Mouse (Mus musculus) midbrain, embryonic 11.5 days (tissue): ENCODE measurements at regions not wholly inside any gene's neighbourhood (a gene's known extent, or its start where the extent isn't known, plus 50 kb on each side); places are given as distances from the start of the nearest gene placed in this dataset.
A peak's percentile ranks its signal among the peaks of the same experiment; 100 is the strongest.

Source experiments
- ATAC-seq: fragments of 200-750 bp; cut with Nextera tagmentation; 2 replicates; pipeline ENCODE4 v1.8.0; 2017; ENCODE audit warnings: moderate TSS enrichment, moderate library complexity; ENCODE audit not compliant: low FRiP score
- DNase-seq: peaks from one replicate; pipeline ENCODE4 v3.0.0; 2015; ENCODE audit warnings: low spot score; ENCODE audit errors: missing footprints
- H3K27ac ChIP-seq: fragments of 300-500 bp; sonication (generic); 2 replicates; pipeline ENCODE4 v1.5.1; 2014; ENCODE audit warnings: low read depth, low read length
- H3K27me3 ChIP-seq: fragments of 300-500 bp; sonication (generic); 2 replicates; pipeline ENCODE4 v1.6.1; 2014; ENCODE audit warnings: mild to moderate bottlenecking, low read length, moderate library complexity, mixed read lengths; ENCODE audit not compliant: control insufficient read depth, insufficient read depth
- H3K36me3 ChIP-seq: fragments of 300-500 bp; sonication (generic); 2 replicates; pipeline ENCODE4 v1.6.1; 2014; ENCODE audit warnings: mild to moderate bottlenecking, low read length, moderate library complexity, mixed read lengths; ENCODE audit not compliant: control insufficient read depth, insufficient read depth
- H3K4me1 ChIP-seq: fragments of 300-500 bp; sonication (generic); 2 replicates; pipeline ENCODE4 v1.6.1; 2014; ENCODE audit warnings: low read length; ENCODE audit not compliant: control insufficient read depth, insufficient read depth
- H3K4me2 ChIP-seq: fragments of 300-500 bp; sonication (generic); 2 replicates; pipeline ENCODE4 v1.6.1; 2014; ENCODE audit warnings: mild to moderate bottlenecking, moderate library complexity
- H3K4me3 ChIP-seq: fragments of 300-500 bp; sonication (generic); 2 replicates; pipeline ENCODE4 v1.5.1; 2014; ENCODE audit warnings: low read depth, low read length
- H3K9ac ChIP-seq: fragments of 300-500 bp; sonication (generic); 2 replicates; pipeline ENCODE4 v1.6.1; 2014; ENCODE audit warnings: low read length
- H3K9me3 ChIP-seq: fragments of 300-500 bp; sonication (generic); 2 replicates; pipeline ENCODE4 v1.6.1; 2016; ENCODE audit warnings: low read length; ENCODE audit not compliant: control insufficient read depth
- WGBS: fragments of 180-500 bp; shearing (Covaris S2); extraction: QIAGEN DNeasy Blood & Tissue Kit; methylation state at CpG from one replicate; pipeline ENCODE4 v1.1.7; 2014; 5-methylcytosine and 5-hydroxymethylcytosine counted together

- DNase-seq: no peak
- no peak overlapping the region for H3K9ac ChIP-seq
- no peaks in the 10 kb centered on the region for H3K9me3 ChIP-seq
- no peaks in the 10 kb centered on the region for H3K36me3 ChIP-seq
- no peak overlapping the region for H3K4me3 ChIP-seq
- no peak overlapping the region for H3K4me2 ChIP-seq
- no peak for ATAC-seq
- WGBS: 81% methylated on average over 3 of the region's 3 CpGs
- H3K27ac ChIP-seq: no peak overlapping the region
- no peaks in the 10 kb centered on the region for H3K4me1 ChIP-seq
- peaks cover 29% of the 10 kb centered on the region for H3K27me3 ChIP-seq
Measured at GRCm38 (mm10) chrX:105346420-105346819, 153.2 kb upstream of the Cypt2 start.

GRCm38 (mm10) chrX:105366284-105366683 is 133.3 kb upstream of the Cypt2 start:
- 28% methylated on average over 2 of the region's 2 CpGs for WGBS
- Histone ChIP-seq H3K36me3 (no peaks in the 10 kb centered on the region), H3K9me3 (no peaks in the 10 kb centered on the region), H3K27ac (no peak overlapping the region), H3K4me2 (no peak overlapping the region), H3K4me3 (no peak overlapping the region), H3K9ac (no peak overlapping the region), H3K27me3 (peaks cover 10% of the 10 kb centered on the region), H3K4me1 (no peaks in the 10 kb centered on the region)
- DNase-seq: no peak
- no peak for ATAC-seq

- peaks cover 13% of the 10 kb centered on the region for H3K27me3 ChIP-seq
- H3K27ac ChIP-seq: no peak overlapping the region
Measured at GRCm38 (mm10) chrX:105367979-105368378, 131.6 kb upstream of the Cypt2 start.

GRCm38 (mm10) chrX:105390506-105390905 is 109.1 kb upstream of the Cypt2 start:
- peak overlapping the region; percentile 56 for H3K4me2 ChIP-seq
- 28% methylated on average over 1 of the region's 1 CpGs for WGBS
- H3K27me3 ChIP-seq: peaks cover 13% of the 10 kb centered on the region
- peak overlapping the region; percentile 57; the same call in 1 of the 2 replicates for H3K9ac ChIP-seq
- no peak overlapping the region for H3K27ac ChIP-seq
- H3K9me3 ChIP-seq: no peaks in the 10 kb centered on the region
- DNase-seq: no peak
- H3K4me3 ChIP-seq: peak overlapping the region; percentile 33
- 0 out of 2 replicates have a peak, but pooled peaks cover 2% of the 10 kb centered on the region for H3K4me1 ChIP-seq
- H3K36me3 ChIP-seq: peaks cover 2% of the 10 kb centered on the region; the same call in 1 of the 2 replicates
- ATAC-seq: no peak

More at GRCm38 (mm10) chrX:105367979-105368378, 131.6 kb upstream of the Cypt2 start:
- Histone ChIP-seq H3K4me1 (no peaks in the 10 kb centered on the region), H3K4me2 (no peak overlapping the region), H3K9ac (no peak overlapping the region), H3K9me3 (no peaks in the 10 kb centered on the region), H3K4me3 (no peak overlapping the region), H3K36me3 (no peaks in the 10 kb centered on the region)
- no peak for DNase-seq
- no peak for ATAC-seq
- 71% methylated on average over 2 of the region's 2 CpGs for WGBS

GRCm38 (mm10) chrX:105391029-105391428 is 108.5 kb upstream of the Cypt2 start:
- ATAC-seq: no peak
- Histone ChIP-seq H3K36me3 (peaks cover 2% of the 10 kb centered on the region; the same call in 1 of the 2 replicates), H3K9me3 (no peaks in the 10 kb centered on the region), H3K27me3 (peaks cover 13% of the 10 kb centered on the region), H3K9ac (peak overlapping the region; percentile 57), H3K4me2 (peak overlapping the region; percentile 56), H3K27ac (peak overlapping the region; percentile 81; the same call in 1 of the 2 replicates), H3K4me1 (0 out of 2 replicates have a peak, but pooled peaks cover 2% of the 10 kb centered on the region), H3K4me3 (peak overlapping the region; percentile 33)
- no peak for DNase-seq

GRCm38 (mm10) chrX:105391680-105392462 is 107.7 kb upstream of the Cypt2 start:
- DNase-seq (peak; percentile 96), ATAC-seq (peak; percentile 97)
- WGBS: 28% methylated on average over 8 of the region's 8 CpGs
- H3K9ac ChIP-seq: peak overlapping the region; percentile 57
- H3K4me3 ChIP-seq: peak overlapping the region; percentile 33
- peak overlapping the region; percentile 81 for H3K27ac ChIP-seq
- H3K4me2 ChIP-seq: peak overlapping the region; percentile 56
- H3K36me3 ChIP-seq: peaks cover 2% of the 10 kb centered on the region; the same call in 1 of the 2 replicates
- H3K27me3 ChIP-seq: peaks cover 13% of the 10 kb centered on the region
- H3K4me1 ChIP-seq: 0 out of 2 replicates have a peak, but pooled peaks cover 2% of the 10 kb centered on the region
- H3K9me3 ChIP-seq: no peaks in the 10 kb centered on the region

- WGBS: 44% methylated on average over 11 of the region's 11 CpGs
- no peak overlapping the region for H3K9ac ChIP-seq
- H3K9me3 ChIP-seq: no peaks in the 10 kb centered on the region
- H3K27me3 ChIP-seq: peaks cover 10% of the 10 kb centered on the region
- no peaks in the 10 kb centered on the region for H3K36me3 ChIP-seq
- 0 out of 2 replicates have a peak, but pooled peaks cover 2% of the 10 kb centered on the region for H3K4me1 ChIP-seq
- H3K4me3 ChIP-seq: no peak overlapping the region
- H3K27ac ChIP-seq: no peak overlapping the region
- DNase-seq: peak; percentile 86
- H3K4me2 ChIP-seq: no peak overlapping the region
- no peak for ATAC-seq
Measured at GRCm38 (mm10) chrX:105393259-105393658, 106.3 kb upstream of the Cypt2 start.

- peaks cover 8% of the 10 kb centered on the region for H3K27me3 ChIP-seq
Measured at GRCm38 (mm10) chrX:105413351-105413750, 86.2 kb upstream of the Cypt2 start.

GRCm38 (mm10) chrX:105420976-105421375 is 78.6 kb upstream of the Cypt2 start:
- Histone ChIP-seq H3K27me3 (peaks cover 2% of the 10 kb centered on the region), H3K4me3 (no peak overlapping the region), H3K9me3 (no peaks in the 10 kb centered on the region), H3K9ac (no peak overlapping the region), H3K36me3 (no peaks in the 10 kb centered on the region), H3K27ac (no peak overlapping the region), H3K4me2 (no peak overlapping the region), H3K4me1 (no peaks in the 10 kb centered on the region)
- WGBS: 66% methylated on average over 3 of the region's 3 CpGs
- ATAC-seq: no peak
- no peak for DNase-seq

More at GRCm38 (mm10) chrX:105413351-105413750, 86.2 kb upstream of the Cypt2 start:
- Histone ChIP-seq H3K4me3 (no peak overlapping the region), H3K9ac (no peak overlapping the region), H3K4me2 (no peak overlapping the region), H3K27ac (no peak overlapping the region), H3K9me3 (no peaks in the 10 kb centered on the region), H3K4me1 (no peaks in the 10 kb centered on the region), H3K36me3 (no peaks in the 10 kb centered on the region)
- DNase-seq (no peak), ATAC-seq (no peak)
- 74% methylated on average over 5 of the region's 5 CpGs for WGBS
